23 mouse cellular contexts compared by ENCODE assay signal in the genomic region with DNA sequence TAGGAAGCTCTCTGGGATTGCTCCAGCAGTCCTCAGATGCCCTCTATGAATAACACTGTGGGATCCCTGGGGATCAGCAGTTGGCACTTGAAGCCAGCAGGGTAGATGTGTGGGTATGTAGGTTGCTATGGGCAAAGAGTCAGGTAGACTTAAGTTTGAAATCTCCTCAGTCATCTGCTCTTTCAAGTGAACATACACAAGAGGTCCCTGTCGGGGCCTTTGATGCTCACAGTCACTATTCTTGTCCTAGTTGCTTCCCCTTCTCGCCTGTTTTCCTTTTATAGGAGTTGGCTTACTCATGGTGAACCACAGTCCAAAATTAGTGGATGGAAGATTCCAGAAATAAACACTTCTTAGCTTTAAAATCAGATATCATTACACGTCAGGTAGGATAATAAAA.
DNase-seq lines count a peak whose midpoint lies in the region; ATAC-seq and TF ChIP-seq lines count a peak whose summit lies in the region.
"Had no signal": no experiment of that assay in that cellular context is flagged by ENCODE, and none has a peak within 500 bp of the region (broad histone marks: within the 10 kb centered on the region; RNA-seq: fewer than 3 reads in every experiment).

No protein-coding gene starts in this region.

- H3K27ac ChIP-seq in gastrocnemius, adult 2 months, result peak overlapping the region; percentile 70
- peak overlapping the region; percentile 65 for H3K27ac ChIP-seq in left cerebral cortex, adult 2 months
- no peak overlapping the region for H3K27ac ChIP-seq in CH12.LX (ENCODE audit: insufficient read depth, low read depth)
- H3K27ac ChIP-seq in olfactory bulb, adult 2 months (ENCODE audit: insufficient read depth, low read depth, low read length), result 0 out of 2 replicates have a peak overlapping the region, but pooled peaks have one; percentile 4
- no peak overlapping the region for H3K27ac ChIP-seq in intestine, embryonic 16.5 days (ENCODE audit: low read length)
- H3K27ac ChIP-seq: embryonic facial prominence, embryonic 12.5 days; embryonic facial prominence, embryonic 15.5 days; hindbrain, embryonic 12.5 days; hindbrain, embryonic 15.5 days had no signal

- H3K36me3 ChIP-seq in CH12.LX (replicated peaks in 1 of 2; ENCODE audit: control insufficient read depth in 1 of 2, insufficient read depth in 1 of 2, low read length in 1 of 2), result no peaks in the 10 kb centered on the region
- H3K36me3 ChIP-seq in intestine, embryonic 16.5 days (ENCODE audit: control insufficient read depth, insufficient read depth, low read length), result no peaks in the 10 kb centered on the region
- H3K36me3 ChIP-seq: embryonic facial prominence, embryonic 12.5 days; embryonic facial prominence, embryonic 15.5 days; hindbrain, embryonic 12.5 days; hindbrain, embryonic 15.5 days had no signal

- H3K4me1 ChIP-seq in CH12.LX (ENCODE audit: control insufficient read depth in 1 of 2, insufficient read depth in 2 of 2), result peaks cover 11 to 49% of the 10 kb centered on the region in 2 experiments; a peak in 3 of 4 replicates
- peaks cover 40% of the 10 kb centered on the region for H3K4me1 ChIP-seq in olfactory bulb, adult 2 months (ENCODE audit: control insufficient read depth, insufficient read depth, low read length)
- no peaks in the 10 kb centered on the region for H3K4me1 ChIP-seq in intestine, embryonic 16.5 days (ENCODE audit: control insufficient read depth, insufficient read depth, low read length)

- no peak overlapping the region for H3K4me2 ChIP-seq in CH12.LX (ENCODE audit: insufficient read depth, low read depth, poor library complexity, severe bottlenecking)
- no peak overlapping the region for H3K4me2 ChIP-seq in intestine, embryonic 16.5 days (ENCODE audit: low read depth, low read length)
- H3K4me2 ChIP-seq: embryonic facial prominence, embryonic 12.5 days; embryonic facial prominence, embryonic 15.5 days; heart, embryonic 11.5 days; hindbrain, embryonic 12.5 days; hindbrain, embryonic 15.5 days had no signal

- no peak overlapping the region for H3K9ac ChIP-seq in CH12.LX (ENCODE audit: insufficient read depth, low read depth)
- H3K9ac ChIP-seq in intestine, embryonic 16.5 days (ENCODE audit: low read depth, low read length), result no peak overlapping the region
- H3K9ac ChIP-seq: embryonic facial prominence, embryonic 12.5 days; embryonic facial prominence, embryonic 15.5 days; forebrain, postnatal 0 days; hindbrain, embryonic 12.5 days; hindbrain, embryonic 15.5 days had no signal

- WGBS in olfactory bulb, adult 2 months, result 37% methylated on average over 3 of the region's 3 CpGs
- 77% methylated on average over 3 of the region's 3 CpGs for WGBS in intestine, embryonic 16.5 days

- no peak for TF ChIP-seq POLR2A in CH12.LX (IDR thresholded peaks at IDR 0.05; ENCODE audit: low read depth, low read length)
- TF ChIP-seq POLR2A in olfactory bulb, adult 2 months (IDR thresholded peaks at IDR 0.05; ENCODE audit: insufficient read depth, low read depth, low read length), result no peak

- no peak for DNase-seq in gastrocnemius, adult 2 months
- no peak for DNase-seq in gastrocnemius, postnatal 14 days
- DNase-seq in left cerebral cortex, adult 2 months (ENCODE audit: extremely low spot score in 1 of 2, low spot score in 2 of 2), result no peak
- no peak for DNase-seq in left cerebral cortex, adult 9 months (ENCODE audit: low spot score in 2 of 2)
- DNase-seq in CH12.LX (ENCODE audit: extremely low read depth), result no peak
- DNase-seq: adrenal gland, adult 8-10 months; adrenal gland, postnatal 25 days; cerebellum, adult 18-20 months; cerebellum, adult 9-11 months; cerebellum, postnatal 25 days; forebrain, postnatal 0 days; gastrocnemius, postnatal 25 days; heart, adult 18-20 months had no signal

- no peak overlapping the region for H3K4me3 ChIP-seq in gastrocnemius, adult 2 months
- no peak overlapping the region for H3K4me3 ChIP-seq in left cerebral cortex, adult 2 months
- no peak overlapping the region for H3K4me3 ChIP-seq in CH12.LX (replicated peaks in 1 of 3; ENCODE audit: low read depth in 2 of 3, low read length in 2 of 3, poor library complexity in 1 of 3)
- H3K4me3 ChIP-seq in olfactory bulb, adult 2 months (ENCODE audit: insufficient read depth, low read depth, low read length), result no peak overlapping the region
- no peak overlapping the region for H3K4me3 ChIP-seq in intestine, embryonic 16.5 days (ENCODE audit: low read length)
- H3K4me3 ChIP-seq: embryonic facial prominence, embryonic 12.5 days; embryonic facial prominence, embryonic 15.5 days; hindbrain, embryonic 12.5 days; hindbrain, embryonic 15.5 days had no signal

- no peak for TF ChIP-seq RAD21 in CH12.LX (IDR thresholded peaks at IDR 0.05; ENCODE audit: low read depth, low read length)

- peaks cover 12% of the 10 kb centered on the region for H3K9me3 ChIP-seq in CH12.LX (replicated peaks; ENCODE audit: low read length)
- no peaks in the 10 kb centered on the region for H3K9me3 ChIP-seq in intestine, embryonic 16.5 days (ENCODE audit: control insufficient read depth, low read length)
- H3K9me3 ChIP-seq: embryonic facial prominence, embryonic 12.5 days; embryonic facial prominence, embryonic 15.5 days; hindbrain, embryonic 12.5 days; hindbrain, embryonic 15.5 days had no signal

- no peak for TF ChIP-seq EP300 in CH12.LX (IDR thresholded peaks at IDR 0.05; ENCODE audit: low read length)

- in situ Hi-C loops in CH12.LX (cut with MboI; ENCODE audit: low pct_ligation_motif_present, low pct_unique_long_range_greater_than_20kb, low sequenced_read_pairs), result no loop called here

- no peak for ATAC-seq in intestine, embryonic 16.5 days
- ATAC-seq: activated CD4-positive, CD25-positive, alpha-beta regulatory T cell, adult 4 months; CD4-positive, CD25-positive, alpha-beta regulatory T cell, adult 4 months; forebrain, embryonic 14.5 days; forebrain, postnatal 0 days had no signal

- dilution Hi-C loops in CH12.LX (cut with MboI; ENCODE audit: extremely low pct_ligation_motif_present, extremely low pct_unique_long_range_greater_than_20kb, low sequenced_read_pairs), result no loop called here

- intact Hi-C loops in gastrocnemius, adult 2 months (cut with DNase I), result no loop called here
- intact Hi-C loops in gastrocnemius, postnatal 14 days (cut with DNase I; ENCODE audit: low total_unique reads), result no loop called here
- intact Hi-C loops in left cerebral cortex, adult 2 months (cut with DNase I), result loop anchor here (2.0 to 5.0 kb wide), 2 partner anchors 79 to 173 kb away; no protein-coding TSS in a partner anchor

- TF ChIP-seq CTCF in gastrocnemius, adult 2 months (IDR thresholded peaks at IDR 0.05), result no peak
- TF ChIP-seq CTCF in left cerebral cortex, adult 2 months (IDR thresholded peaks at IDR 0.05), result no peak
- TF ChIP-seq CTCF in CH12.LX (conservative IDR thresholded peaks at IDR 0.05 in 1 of 2, IDR thresholded peaks at IDR 0.05 in 1 of 2; ENCODE audit: low read depth in 2 of 2, low read length in 2 of 2), result no peak
- TF ChIP-seq CTCF in olfactory bulb, adult 2 months (IDR thresholded peaks at IDR 0.05; ENCODE audit: insufficient read depth, low read depth, low read length), result no peak

- no peaks in the 10 kb centered on the region for H3K27me3 ChIP-seq in CH12.LX (replicated peaks)
- H3K27me3 ChIP-seq in intestine, embryonic 16.5 days (replicated peaks; ENCODE audit: control insufficient read depth, insufficient read depth, low read length), result no peaks in the 10 kb centered on the region
- H3K27me3 ChIP-seq: embryonic facial prominence, embryonic 12.5 days; embryonic facial prominence, embryonic 15.5 days; hindbrain, embryonic 15.5 days had no signal

- no peaks in the 10 kb centered on the region for H3K79me2 ChIP-seq in CH12.LX (replicated peaks; ENCODE audit: control insufficient read depth, extremely low read depth, insufficient read depth, poor library complexity, severe bottlenecking)

TF ChIP-seq in CH12.LX, 34 proteins besides CTCF, POLR2A, EP300 and RAD21:
- no peak for TF ChIP-seq MYC (IDR thresholded peaks at IDR 0.05; ENCODE audit: low read depth, low read length)
- TF ChIP-seq MEF2A (IDR thresholded peaks at IDR 0.05; ENCODE audit: borderline replicate concordance, low read depth, low read length), result peak; percentile 20; the same call in 1 of the 2 replicates

Comparison
In these comparisons a context has a peak if more than half of its experiments do, and no peak if none do; other contexts are left out.
1. H3K27ac ChIP-seq: peak in gastrocnemius, adult 2 months (single experiment), left cerebral cortex, adult 2 months (single experiment) and olfactory bulb, adult 2 months (single experiment); none in CH12.LX (single experiment) and intestine, embryonic 16.5 days (single experiment).